Comparison of ENCODE assay signal across 17 mouse cellular contexts in the genomic region with DNA sequence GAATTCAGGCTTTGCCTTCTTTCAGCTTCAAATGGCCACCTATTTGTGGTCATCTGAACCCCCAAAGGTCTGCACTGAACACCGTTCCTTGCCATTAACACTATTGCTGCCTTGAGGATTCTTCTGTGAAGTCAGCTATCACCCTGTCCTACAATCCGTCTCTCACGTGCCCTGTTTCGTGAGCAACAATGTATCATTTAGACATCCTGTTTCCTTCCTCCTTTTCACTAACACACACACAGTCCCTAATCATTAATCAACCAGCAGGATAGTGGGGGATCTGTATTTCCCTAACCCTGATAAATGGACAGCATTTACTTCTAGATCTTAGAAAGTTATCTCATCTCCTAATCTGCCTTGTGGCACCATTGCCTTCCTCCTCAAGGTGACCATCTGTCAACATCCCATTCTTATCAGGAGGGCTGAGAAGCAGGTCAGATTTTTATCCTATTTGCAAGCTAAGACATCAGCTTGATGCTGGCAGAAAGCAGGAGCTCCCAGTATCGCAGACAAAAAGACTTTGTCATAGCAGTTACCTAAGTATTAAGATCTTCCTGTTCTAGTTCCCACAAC.
"Had no signal": no experiment of that assay in that cellular context is flagged by ENCODE, and none has a peak within 500 bp of the region (broad histone marks: within the 10 kb centered on the region; RNA-seq: fewer than 3 reads in every experiment).

No protein-coding gene starts in this region.

- H3K27ac ChIP-seq: kidney, embryonic 15.5 days; limb, embryonic 13.5 days; liver, embryonic 14.5 days; macrophage; midbrain, embryonic 10.5 days; neural tube, embryonic 15.5 days had no signal

- H3K4me3 ChIP-seq: kidney, embryonic 15.5 days; limb, embryonic 13.5 days; midbrain, embryonic 10.5 days; myocyte; neural tube, embryonic 15.5 days had no signal

- DNase-seq: kidney, adult 2 months; kidney, postnatal 25 days; layer of hippocampus, adult 9-11 months; layer of hippocampus, postnatal 36 days; lung, adult 2 months; lung, postnatal 10 days; midbrain, embryonic 14.5 days; right cerebral cortex, postnatal 14 days; thymus, adult 18-20 months; thymus, postnatal 14 days had no signal
